Mouse (Mus musculus) adrenal gland, postnatal 25 days (tissue): ENCODE results near the gene Ces1b. TPM values are rescaled to one million over a fixed set of nuclear protein-coding genes. Genes with fewer than 3 reads are reported as not detected.

Experiments
- DNase-seq: peaks from one replicate; pipeline ENCODE4 v3.0.0; 2021; ENCODE audit warnings: mixed read lengths
- total RNA-seq: library from RNA; stranded (reverse); gene quantifications from 2 replicates; pipeline ENCODE4 v1.2.3, GENCODE M21; 2021

Ces1b gene
- total RNA-seq, 1 experiment from 2014 or later: not detected

DNA sequence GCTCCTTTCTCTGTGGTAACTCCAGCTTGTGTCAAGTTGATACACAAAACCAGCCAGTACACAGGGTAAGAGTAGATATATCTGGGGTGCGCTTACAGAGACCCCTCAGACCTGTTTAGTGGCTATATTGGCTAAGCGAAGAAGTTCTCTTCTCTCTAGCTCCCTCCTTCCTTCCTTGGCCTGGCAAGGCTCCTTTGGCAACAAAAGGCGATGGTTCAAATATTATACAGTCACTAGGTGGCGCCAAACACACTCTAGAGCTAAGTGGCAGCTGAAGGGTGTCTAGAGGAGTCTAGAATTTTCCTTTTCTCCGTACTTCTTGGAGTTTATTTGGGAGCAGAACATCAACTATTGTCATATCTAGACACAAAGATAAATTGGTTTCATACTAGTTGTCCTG is 69.5 kb downstream of the Ces1b start:
- DNase-seq: peak; percentile 12

Other genes with a start within 250 kb of the Ces1b start
- 1.4 and 2.3 TPM in 2 replicates for gene Lpcat2, start 224.7 kb downstream of the Ces1b start, total RNA-seq
- gene Capns2, start 178.6 kb downstream of the Ces1b start, total RNA-seq: 0.95 TPM in 1 of 2 replicates, not detected in the other
- 5.5 and 10.4 TPM in 2 replicates for gene Slc6a2, start 119.9 kb downstream of the Ces1b start, total RNA-seq
- gene Ces1a, start 31.8 kb downstream of the Ces1b start, total RNA-seq: not detected in 2 replicates
- gene Ces1c, start 51.3 kb upstream of the Ces1b start, total RNA-seq: 19.1 TPM in 1 of 2 replicates, not detected in the other
- 150 and 217 TPM in 2 replicates for gene Ces1d, start 117.8 kb upstream of the Ces1b start, total RNA-seq
- gene Ces1e, start 149.6 kb upstream of the Ces1b start, total RNA-seq: not detected in 2 replicates
- gene Ces1f, start 199.7 kb upstream of the Ces1b start, total RNA-seq: 7.5 and 9.8 TPM in 2 replicates